Mouse (Mus musculus) forelimb bud, embryonic 11.5 days (tissue): ENCODE data around the gene Pcdh9.

Experiments
- DNase-seq: peaks from one replicate; pipeline ENCODE4 v3.0.0-alpha.2; 2012; ENCODE audit warnings: low read depth, low spot score

Pcdh9 gene

GRCm38 (mm10) chr14:93794530-93794929, 95.9 kb downstream of the Pcdh9 start:
- no peak for DNase-seq

DNA sequence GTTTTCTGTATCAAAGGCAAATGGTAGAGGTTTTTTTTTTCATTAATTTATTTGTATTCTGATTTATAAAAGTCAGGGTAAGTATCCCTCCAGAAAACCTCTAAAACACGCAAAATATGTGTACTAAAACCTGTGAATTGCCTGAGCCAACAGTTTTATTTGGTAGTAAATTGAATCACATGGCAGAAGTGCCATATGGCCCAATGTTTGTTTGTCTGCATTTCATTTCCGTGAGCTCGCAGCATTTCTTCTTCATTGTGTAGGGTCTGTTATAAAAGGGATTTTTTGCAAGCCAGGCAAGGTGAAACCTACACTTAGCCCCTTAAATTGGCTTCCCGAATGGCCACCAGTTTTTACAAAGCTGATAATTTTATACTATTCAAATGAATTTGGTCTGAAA, 104.2 kb downstream of the Pcdh9 start:
- no peak for DNase-seq

- DNase-seq = no peak
Measured at GRCm38 (mm10) chr14:93785031-93785430, 105.4 kb downstream of the Pcdh9 start.

GRCm38 (mm10) chr14:93762855-93763254, 127.6 kb downstream of the Pcdh9 start:
- DNase-seq = no peak

- no peak for DNase-seq
Measured at GRCm38 (mm10) chr14:93734077-93734673, 156.3 kb downstream of the Pcdh9 start.

- no peak for DNase-seq
Measured at GRCm38 (mm10) chr14:93725798-93726197, 164.7 kb downstream of the Pcdh9 start.

- no peak for DNase-seq
Measured at GRCm38 (mm10) chr14:93719208-93719607, 171.3 kb downstream of the Pcdh9 start.

DNA sequence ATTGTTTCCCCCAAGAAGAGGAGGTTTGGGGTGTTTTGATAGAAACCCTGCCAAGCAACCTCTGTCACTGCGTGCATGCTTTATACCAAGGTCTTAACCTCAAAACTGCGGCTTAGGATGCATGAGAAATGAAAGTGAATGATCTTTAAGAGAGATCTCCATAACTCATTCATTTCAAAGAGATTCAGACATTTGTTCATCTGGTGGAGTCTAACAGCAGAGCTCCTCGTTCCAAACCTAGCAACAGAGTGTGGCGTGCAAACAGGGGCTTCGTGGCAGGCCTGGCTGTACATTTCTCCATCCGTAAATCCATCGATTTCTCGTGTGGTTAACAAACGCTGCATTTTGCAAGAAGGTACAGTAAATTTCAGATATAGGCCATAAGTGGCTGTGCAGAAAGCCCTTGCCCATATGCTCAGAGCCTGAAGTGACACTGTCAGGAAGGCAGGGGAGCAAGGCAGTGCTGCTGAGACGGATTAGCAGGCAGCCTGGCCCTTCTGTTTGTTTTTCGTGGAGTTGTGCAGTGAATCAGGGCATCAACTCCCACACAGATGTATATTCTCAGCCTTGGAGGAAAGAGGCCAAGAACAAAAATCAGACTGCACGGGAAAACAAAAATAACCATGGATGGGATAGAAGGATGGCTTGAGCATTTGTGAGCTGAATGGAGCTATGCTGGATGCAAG, 177.1 kb downstream of the Pcdh9 start:
- DNase-seq = no peak

GRCm38 (mm10) chr14:93708651-93709050, 181.8 kb downstream of the Pcdh9 start:
- no peak for DNase-seq

GRCm38 (mm10) chr14:93701385-93702101, 188.9 kb downstream of the Pcdh9 start:
- DNase-seq = no peak

DNA sequence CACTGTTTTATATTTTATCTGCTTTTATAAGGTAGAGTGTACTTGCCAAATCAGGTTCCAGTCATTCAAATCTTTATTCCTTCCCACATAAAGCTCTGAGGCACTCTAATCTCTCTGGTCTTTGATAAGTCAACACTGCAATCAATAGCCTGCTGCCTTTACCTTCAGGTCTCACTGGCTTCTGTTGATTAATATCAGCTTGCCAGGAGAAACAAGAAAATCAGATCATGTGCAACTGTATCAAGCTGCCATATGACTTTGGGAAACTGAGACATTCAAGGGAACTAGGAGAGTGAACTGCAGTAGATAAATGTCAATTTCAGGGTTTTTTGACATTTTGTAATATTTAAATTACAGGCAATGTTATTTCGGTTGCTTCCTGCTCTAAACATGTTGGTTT, 189.6 kb downstream of the Pcdh9 start:
- no peak for DNase-seq

DNA sequence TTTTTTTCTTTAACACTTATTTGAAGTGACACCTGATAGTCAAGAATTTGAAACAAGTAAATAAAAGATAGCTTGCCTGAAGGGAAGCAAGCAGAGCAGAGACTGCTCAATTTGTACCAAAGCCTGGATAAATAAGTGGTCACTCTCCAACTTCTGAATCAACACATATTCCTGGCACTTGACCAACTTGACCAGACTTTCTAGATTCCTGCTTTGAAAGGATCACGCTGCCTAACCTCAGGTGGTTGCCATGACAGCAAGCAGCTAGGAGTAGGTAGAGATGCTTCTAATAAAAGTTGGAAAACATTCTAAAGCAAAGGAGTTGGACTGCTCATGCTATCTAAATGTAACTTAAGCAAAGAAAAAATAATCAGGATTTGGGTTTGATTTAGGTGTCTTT, 205.8 kb downstream of the Pcdh9 start:
- DNase-seq = no peak

DNA sequence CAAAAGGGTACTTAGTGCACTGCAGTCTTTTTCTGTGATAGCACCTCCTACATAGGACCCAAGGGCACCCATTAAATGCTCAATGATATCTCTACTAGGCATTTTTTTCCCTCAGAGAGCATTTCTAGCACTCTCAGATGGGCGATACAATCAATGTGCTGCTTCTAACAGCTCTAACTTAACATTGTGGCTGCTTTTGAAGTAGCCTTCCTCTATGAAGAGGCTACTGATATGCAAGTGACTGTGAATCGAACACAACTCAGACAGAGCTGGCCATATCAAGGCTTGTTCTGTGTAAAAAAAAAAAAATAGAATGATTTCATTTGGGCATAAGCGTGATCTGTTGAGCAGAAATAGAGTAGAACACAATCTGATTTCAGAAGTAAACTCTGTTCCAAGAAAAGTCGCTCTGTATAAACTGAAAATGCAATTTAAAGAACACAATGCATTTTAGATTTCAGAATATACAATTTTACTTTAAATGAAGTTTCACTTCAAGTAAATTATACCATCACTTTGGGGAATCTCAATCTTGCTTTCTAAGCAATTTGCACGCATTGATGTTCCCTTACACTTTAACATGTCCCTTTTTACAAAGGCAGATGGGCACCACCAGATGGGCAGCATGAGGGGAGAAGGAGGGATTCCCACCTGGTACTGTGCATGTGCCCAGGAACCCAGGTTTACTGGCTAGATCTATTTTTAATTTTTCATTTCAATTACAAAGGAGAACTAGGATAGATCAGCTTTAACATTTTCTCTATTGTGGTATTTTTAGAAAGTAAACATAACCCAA, 215.0 kb downstream of the Pcdh9 start:
- no peak for DNase-seq

- no peak for DNase-seq
Measured at GRCm38 (mm10) chr14:93653986-93654757, 236.3 kb downstream of the Pcdh9 start.

DNA sequence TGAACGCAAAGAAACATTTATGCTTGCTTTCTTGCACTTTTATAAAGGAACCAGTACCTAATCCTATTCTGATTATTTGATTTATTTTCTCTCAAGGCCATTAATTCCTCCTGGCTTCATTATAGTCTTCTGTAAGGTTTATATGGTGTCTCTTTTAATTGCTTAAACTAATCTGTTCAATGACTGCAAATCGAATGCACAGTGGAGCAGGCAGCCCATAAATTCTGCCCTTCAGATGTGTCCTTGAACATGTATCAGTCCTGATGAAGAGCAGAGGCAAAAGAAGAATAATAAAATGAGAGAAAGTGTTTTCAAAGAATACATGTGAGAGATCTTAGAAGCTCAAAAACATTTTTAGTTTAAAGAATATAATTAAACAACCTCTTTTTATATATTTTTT, 263.2 kb downstream of the Pcdh9 start:
- no peak for DNase-seq

- DNase-seq = no peak
Measured at GRCm38 (mm10) chr14:93624144-93624543, 266.3 kb downstream of the Pcdh9 start.

DNA sequence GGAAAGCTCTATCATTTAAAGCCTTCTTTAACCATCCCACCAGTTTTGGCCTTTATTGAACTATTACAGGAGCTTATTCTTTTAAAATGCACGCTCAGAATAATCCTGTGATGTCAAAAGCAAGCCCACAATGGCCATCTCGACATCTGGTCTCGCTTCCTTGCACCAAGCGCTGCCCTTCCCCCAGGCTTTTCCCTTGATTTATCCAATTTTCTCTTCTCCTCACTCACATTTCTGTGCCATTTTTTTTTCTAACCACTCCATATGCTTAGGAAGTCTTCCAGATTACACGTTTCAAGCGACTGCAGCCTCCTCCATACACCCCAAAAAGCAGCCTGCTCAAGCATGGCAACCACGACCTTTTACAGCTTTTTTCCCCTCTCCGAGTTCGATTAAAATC, 269.3 kb downstream of the Pcdh9 start:
- DNase-seq = no peak

DNA sequence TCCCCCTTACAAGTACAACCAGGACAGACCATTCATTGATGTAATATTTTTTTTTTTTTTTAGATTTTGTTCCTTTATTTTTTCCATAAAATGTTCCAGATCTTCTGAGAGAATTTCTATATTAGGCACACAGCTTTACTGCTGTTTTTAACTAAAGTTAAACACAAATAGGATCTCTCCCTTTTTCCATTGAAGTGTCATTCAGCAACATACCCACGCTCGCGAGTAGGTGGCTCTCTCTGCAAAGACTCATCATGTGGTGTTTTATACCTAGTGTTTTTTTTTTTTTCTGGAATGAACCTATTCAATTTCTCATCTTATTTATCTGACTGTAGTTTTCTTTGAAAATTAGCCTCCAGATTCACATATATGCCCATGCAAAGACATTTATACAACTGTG, 282.9 kb downstream of the Pcdh9 start:
- DNase-seq = no peak

- no peak for DNase-seq
Measured at GRCm38 (mm10) chr14:93599997-93600396, 290.5 kb downstream of the Pcdh9 start.

DNA sequence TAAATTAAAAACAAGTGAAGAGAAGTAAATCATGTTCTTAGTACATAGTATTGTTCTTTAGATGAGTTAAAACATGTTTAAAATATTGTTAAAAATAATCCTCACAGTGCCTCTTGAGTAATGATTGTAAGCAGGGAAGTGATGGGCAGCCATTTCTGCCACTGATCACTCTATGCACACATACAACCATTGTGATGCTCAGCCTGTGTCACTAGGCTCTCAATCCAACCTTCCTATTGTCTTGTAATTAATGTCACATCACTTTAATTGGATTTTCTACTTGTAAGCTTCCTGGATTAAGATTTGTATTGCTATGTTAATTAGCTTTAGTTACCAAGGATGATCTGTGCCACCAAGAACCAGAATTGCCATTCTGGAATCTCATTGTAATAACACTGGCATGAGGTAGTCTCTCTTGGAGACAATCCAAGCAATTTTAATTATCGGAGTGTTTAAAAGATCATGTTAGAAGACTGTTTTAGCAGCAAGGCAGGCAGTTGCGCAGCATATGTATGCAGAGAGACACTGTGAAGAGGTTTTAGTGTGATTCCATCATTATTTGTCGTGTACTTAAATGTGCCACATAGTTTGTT, 305.0 kb downstream of the Pcdh9 start:
- no peak for DNase-seq

DNA sequence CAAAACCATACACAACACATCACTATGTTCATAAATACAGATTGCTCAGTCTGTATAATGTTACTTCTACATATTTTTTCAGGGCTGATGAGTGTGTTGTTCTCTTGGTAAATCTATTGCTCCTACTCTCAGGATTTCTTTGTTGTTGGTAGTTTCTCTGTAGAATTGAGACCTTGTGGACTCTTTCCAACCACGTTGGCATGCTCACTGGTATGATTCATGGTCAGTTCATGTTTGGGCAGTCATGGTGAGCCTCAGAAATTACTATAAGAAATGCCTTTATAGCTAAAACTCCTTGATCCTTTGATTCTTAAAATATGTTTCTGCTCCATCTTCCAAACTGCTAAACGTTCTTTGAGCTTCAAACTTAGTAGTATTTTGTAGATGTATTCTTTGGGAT, 326.1 kb downstream of the Pcdh9 start:
- no peak for DNase-seq
